Mouse (Mus musculus): ENCODE data around the gene Hist1h2ab.

GRCm38 (mm10) chr13:23768834-23769397, 18.0 kb downstream of the Hist1h2ab start:
- no peak for TF ChIP-seq CTCF (IDR thresholded peaks at IDR 0.05; ENCODE audit: low read depth, low read length)
- no peak for TF ChIP-seq POLR2A (IDR thresholded peaks at IDR 0.05; ENCODE audit: insufficient read depth, low read length)
- TF ChIP-seq EP300 (IDR thresholded peaks at IDR 0.05; ENCODE audit: insufficient read depth, low read depth, low read length) = no peak

Measured in ES-Bruce4 (cell line).